Mouse (Mus musculus) liver, embryonic 16.5 days (tissue): ENCODE measurements at regions not wholly inside any gene's neighbourhood (a gene's known extent, or its start where the extent isn't known, plus 50 kb on each side); places are given as distances from the start of the nearest gene placed in this dataset.

Experiments used
- ATAC-seq: fragments of 200-750 bp; cut with Nextera tagmentation; 2 replicates; pipeline ENCODE4 v1.8.0; 2017; ENCODE audit warnings: low read depth, mild to moderate bottlenecking, moderate number of reproducible peaks, moderate library complexity
- H3K27ac ChIP-seq: fragments of 300-500 bp; sonication (generic); 2 replicates; pipeline ENCODE4 v1.5.1; 2014; ENCODE audit warnings: mild to moderate bottlenecking, low read length
- H3K27me3 ChIP-seq: fragments of 300-500 bp; sonication (generic); 2 replicates; pipeline ENCODE4 v1.6.1; 2014; ENCODE audit warnings: low read depth, low read length, mixed read lengths; ENCODE audit not compliant: control insufficient read depth, insufficient read depth
- H3K36me3 ChIP-seq: fragments of 300-500 bp; sonication (generic); 2 replicates; pipeline ENCODE4 v1.6.1; 2014; ENCODE audit warnings: mild to moderate bottlenecking; ENCODE audit not compliant: control insufficient read depth, insufficient read depth
- H3K4me1 ChIP-seq: fragments of 300-500 bp; sonication (generic); 2 replicates; pipeline ENCODE4 v1.6.1; 2014; ENCODE audit warnings: low read depth, low read length, mixed read lengths; ENCODE audit not compliant: control insufficient read depth
- H3K4me2 ChIP-seq: fragments of 300-500 bp; sonication (generic); 2 replicates; pipeline ENCODE4 v1.6.1; 2014; ENCODE audit warnings: low read depth, low read length, mixed read lengths
- H3K4me3 ChIP-seq: fragments of 300-500 bp; sonication (generic); 2 replicates; pipeline ENCODE4 v1.5.1; 2014; ENCODE audit warnings: low read depth, mild to moderate bottlenecking, low read length
- H3K9ac ChIP-seq: fragments of 300-500 bp; sonication (generic); 2 replicates; pipeline ENCODE4 v1.6.1; 2014; ENCODE audit warnings: low read depth, low read length
- H3K9me3 ChIP-seq: fragments of 300-500 bp; sonication (generic); replicated peaks from 2 replicates; pipeline ENCODE4 v1.6.1; 2016; ENCODE audit warnings: low read length; ENCODE audit not compliant: control insufficient read depth
- WGBS: fragments of 180-500 bp; shearing (Covaris S2); extraction: QIAGEN DNeasy Blood & Tissue Kit; methylation state at CpG from one replicate; pipeline ENCODE4 v1.1.7; 2014; ENCODE audit not compliant: insufficient replicate concordance; 5-methylcytosine and 5-hydroxymethylcytosine counted together

- 32% methylated on average over 2 of the region's 2 CpGs for WGBS
- ATAC-seq = no peak
- Histone ChIP-seq H3K9me3 (no peaks in the 10 kb centered on the region), H3K27ac (no peak overlapping the region), H3K4me2 (no peak overlapping the region), H3K36me3 (no peaks in the 10 kb centered on the region), H3K9ac (no peak overlapping the region), H3K4me3 (no peak overlapping the region), H3K27me3 (no peaks in the 10 kb centered on the region), H3K4me1 (no peaks in the 10 kb centered on the region)
Observed at GRCm38 (mm10) chr9:74461084-74461483, 350.9 kb downstream of the Wdr72 start.

DNA sequence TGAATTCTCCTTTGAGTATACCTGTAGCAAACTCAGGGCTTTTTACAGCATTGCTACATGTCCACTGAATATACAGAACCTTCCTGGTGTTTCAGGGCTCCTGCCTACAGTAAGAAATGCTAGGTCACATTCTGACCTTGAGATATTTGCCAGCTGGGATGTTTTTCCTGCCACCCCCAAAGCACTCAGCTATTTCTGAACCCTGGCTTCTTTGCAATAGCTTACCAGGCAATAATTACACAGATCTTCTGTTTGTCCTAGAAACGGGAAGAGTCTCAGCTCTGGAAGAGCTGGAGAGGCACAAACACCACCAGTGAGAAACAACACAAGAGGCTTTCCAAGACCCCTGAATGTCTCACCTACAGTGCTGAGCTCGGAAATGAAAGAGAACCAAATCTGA, 366.7 kb downstream of the Wdr72 start:
- 40% methylated on average over 2 of the region's 2 CpGs for WGBS
- ATAC-seq = no peak

GRCm38 (mm10) chr9:74479273-74479672, 369.1 kb downstream of the Wdr72 start:
- Histone ChIP-seq H3K36me3 (no peaks in the 10 kb centered on the region), H3K9ac (no peak overlapping the region), H3K4me2 (no peak overlapping the region), H3K4me1 (no peaks in the 10 kb centered on the region), H3K9me3 (no peaks in the 10 kb centered on the region; the same call in 1 of the 2 replicates), H3K27ac (no peak overlapping the region), H3K4me3 (no peak overlapping the region), H3K27me3 (no peaks in the 10 kb centered on the region)
- 47% methylated on average over 8 of the region's 8 CpGs for WGBS
- ATAC-seq = no peak

More for the DNA sequence above, 366.7 kb downstream of the Wdr72 start:
- Histone ChIP-seq H3K9me3 (no peaks in the 10 kb centered on the region; the same call in 1 of the 2 replicates), H3K9ac (no peak overlapping the region), H3K36me3 (no peaks in the 10 kb centered on the region), H3K27me3 (no peaks in the 10 kb centered on the region), H3K4me2 (no peak overlapping the region), H3K27ac (no peak overlapping the region), H3K4me3 (no peak overlapping the region), H3K4me1 (no peaks in the 10 kb centered on the region)

DNA sequence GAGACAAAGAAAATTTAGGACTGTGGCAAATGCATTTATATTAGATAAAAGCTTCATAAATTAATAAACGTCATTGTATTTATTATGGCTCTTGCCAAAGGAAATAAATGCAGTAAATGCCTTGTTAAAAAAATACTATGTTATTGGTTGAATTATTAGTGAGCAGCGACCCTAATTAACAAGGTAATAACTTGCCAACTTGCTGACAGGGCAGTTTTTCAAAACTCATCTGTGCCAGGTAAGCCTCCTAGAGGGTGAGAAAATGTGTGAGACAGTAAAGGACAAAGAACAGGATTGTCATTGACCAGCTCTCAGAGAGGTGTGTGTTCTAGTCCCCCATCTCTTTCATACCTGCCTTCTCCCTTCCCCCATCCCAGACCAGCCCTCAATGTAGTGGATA, 347.8 kb upstream of the Onecut1 start:
- ATAC-seq = no peak
- H3K4me3 ChIP-seq = no peak overlapping the region
- no peaks in the 10 kb centered on the region for H3K36me3 ChIP-seq
- no peak overlapping the region for H3K4me2 ChIP-seq
- no peaks in the 10 kb centered on the region for H3K27me3 ChIP-seq
- H3K9ac ChIP-seq = no peak overlapping the region
- H3K4me1 ChIP-seq = no peaks in the 10 kb centered on the region
- H3K27ac ChIP-seq = no peak overlapping the region
- H3K9me3 ChIP-seq = no peaks in the 10 kb centered on the region
- WGBS = 41% methylated on average over 2 of the region's 2 CpGs

DNA sequence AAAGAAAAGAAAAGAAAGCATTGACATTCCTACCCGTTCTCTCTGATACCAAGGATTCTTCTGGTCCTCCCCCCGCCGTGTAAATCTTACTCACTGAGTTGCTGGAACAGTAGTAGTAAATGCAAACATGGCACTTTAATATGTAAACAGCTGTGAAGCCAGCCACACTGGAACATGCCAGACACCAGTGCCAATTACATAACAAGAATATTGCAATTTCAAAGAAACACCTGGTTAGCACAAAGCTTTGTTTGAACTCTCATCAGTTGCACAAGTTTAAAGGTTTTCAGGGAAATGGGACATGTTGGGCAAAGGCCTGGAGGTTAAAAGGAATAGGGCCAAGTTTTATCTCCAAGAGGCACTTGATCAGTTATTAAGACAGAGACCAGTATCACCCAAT, 333.2 kb upstream of the Onecut1 start:
- Histone ChIP-seq H3K36me3 (no peaks in the 10 kb centered on the region), H3K4me1 (no peaks in the 10 kb centered on the region), H3K9me3 (no peaks in the 10 kb centered on the region), H3K4me3 (no peak overlapping the region), H3K9ac (no peak overlapping the region), H3K4me2 (no peak overlapping the region), H3K27ac (no peak overlapping the region), H3K27me3 (no peaks in the 10 kb centered on the region)
- WGBS = 61% methylated on average over 3 of the region's 3 CpGs
- ATAC-seq = no peak

GRCm38 (mm10) chr9:74530317-74530716, 331.4 kb upstream of the Onecut1 start:
- WGBS = 12% methylated on average over 10 of the region's 10 CpGs
- Histone ChIP-seq H3K36me3 (no peaks in the 10 kb centered on the region), H3K27ac (no peak overlapping the region), H3K4me1 (no peaks in the 10 kb centered on the region), H3K4me2 (no peak overlapping the region), H3K9ac (no peak overlapping the region), H3K4me3 (no peak overlapping the region), H3K9me3 (no peaks in the 10 kb centered on the region), H3K27me3 (no peaks in the 10 kb centered on the region)
- no peak for ATAC-seq

DNA sequence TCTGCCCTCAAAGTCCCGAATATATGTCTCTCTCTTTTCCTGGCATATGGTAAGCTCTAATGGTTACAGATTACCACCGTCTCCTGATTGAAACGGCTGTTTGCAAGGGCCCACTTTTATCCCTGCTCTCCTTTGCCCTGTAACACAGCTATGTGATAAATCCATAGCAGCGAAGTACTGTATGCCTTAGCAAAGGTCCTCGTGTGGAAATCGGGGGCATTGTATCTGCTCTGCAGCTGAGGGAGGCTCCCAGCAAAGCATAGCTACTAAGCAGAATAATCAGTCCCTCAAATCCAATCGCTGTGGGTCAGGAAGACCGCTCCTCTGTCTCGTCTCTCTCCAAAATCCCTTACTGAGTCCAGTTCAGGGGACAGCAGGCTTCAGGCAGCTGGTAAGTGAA, 331.0 kb upstream of the Onecut1 start:
- H3K4me2 ChIP-seq = no peak overlapping the region
- no peak overlapping the region for H3K27ac ChIP-seq
- no peaks in the 10 kb centered on the region for H3K9me3 ChIP-seq
- ATAC-seq = no peak
- H3K4me1 ChIP-seq = no peaks in the 10 kb centered on the region
- no peaks in the 10 kb centered on the region for H3K27me3 ChIP-seq
- WGBS = 44% methylated on average over 9 of the region's 9 CpGs
- no peak overlapping the region for H3K4me3 ChIP-seq
- no peaks in the 10 kb centered on the region for H3K36me3 ChIP-seq
- no peak overlapping the region for H3K9ac ChIP-seq

DNA sequence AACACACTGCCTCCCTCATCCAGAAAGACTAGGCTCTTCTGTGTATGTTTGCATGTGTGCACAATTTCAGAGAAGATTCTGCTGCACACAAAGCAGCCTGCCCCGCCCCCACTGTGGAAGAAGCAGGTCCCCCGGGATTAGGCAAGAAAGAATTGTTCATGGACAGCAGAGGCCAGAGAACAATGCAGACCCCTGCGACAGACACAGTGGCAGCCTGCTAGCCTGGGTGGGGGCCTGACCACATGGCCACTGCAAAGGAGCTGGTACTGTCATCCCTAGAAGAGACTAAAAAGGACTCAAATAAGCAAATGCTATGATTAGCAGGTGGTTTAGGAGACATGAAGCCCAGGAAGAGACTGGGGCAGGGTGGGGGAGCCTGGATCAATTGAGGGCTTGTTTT, 329.7 kb upstream of the Onecut1 start:
- no peak overlapping the region for H3K9ac ChIP-seq
- no peak overlapping the region for H3K4me2 ChIP-seq
- WGBS = 43% methylated on average over 3 of the region's 3 CpGs
- H3K4me1 ChIP-seq = no peaks in the 10 kb centered on the region
- H3K36me3 ChIP-seq = no peaks in the 10 kb centered on the region
- no peak for ATAC-seq
- no peak overlapping the region for H3K27ac ChIP-seq
- no peaks in the 10 kb centered on the region for H3K27me3 ChIP-seq
- H3K9me3 ChIP-seq = no peaks in the 10 kb centered on the region
- no peak overlapping the region for H3K4me3 ChIP-seq

GRCm38 (mm10) chr9:74534976-74535375, 326.7 kb upstream of the Onecut1 start:
- H3K9ac ChIP-seq = no peak overlapping the region
- H3K36me3 ChIP-seq = no peaks in the 10 kb centered on the region
- WGBS = 56% methylated on average over 5 of the region's 5 CpGs
- no peaks in the 10 kb centered on the region for H3K27me3 ChIP-seq
- H3K9me3 ChIP-seq = no peaks in the 10 kb centered on the region
- H3K4me2 ChIP-seq = no peak overlapping the region
- H3K4me3 ChIP-seq = no peak overlapping the region
- no peak overlapping the region for H3K27ac ChIP-seq
- no peak for ATAC-seq
- no peaks in the 10 kb centered on the region for H3K4me1 ChIP-seq

- ATAC-seq = no peak
- H3K9me3 ChIP-seq = no peaks in the 10 kb centered on the region
- no peaks in the 10 kb centered on the region for H3K4me1 ChIP-seq
- no peak overlapping the region for H3K9ac ChIP-seq
- no peak overlapping the region for H3K27ac ChIP-seq
- no peak overlapping the region for H3K4me3 ChIP-seq
- no peaks in the 10 kb centered on the region for H3K27me3 ChIP-seq
- no peaks in the 10 kb centered on the region for H3K36me3 ChIP-seq
- 69% methylated on average over 5 of the region's 5 CpGs for WGBS
- no peak overlapping the region for H3K4me2 ChIP-seq
Observed at GRCm38 (mm10) chr9:74556116-74556515, 305.6 kb upstream of the Onecut1 start.
